Comparison of ENCODE assay signal across 8 mouse cellular contexts in the genomic region with DNA sequence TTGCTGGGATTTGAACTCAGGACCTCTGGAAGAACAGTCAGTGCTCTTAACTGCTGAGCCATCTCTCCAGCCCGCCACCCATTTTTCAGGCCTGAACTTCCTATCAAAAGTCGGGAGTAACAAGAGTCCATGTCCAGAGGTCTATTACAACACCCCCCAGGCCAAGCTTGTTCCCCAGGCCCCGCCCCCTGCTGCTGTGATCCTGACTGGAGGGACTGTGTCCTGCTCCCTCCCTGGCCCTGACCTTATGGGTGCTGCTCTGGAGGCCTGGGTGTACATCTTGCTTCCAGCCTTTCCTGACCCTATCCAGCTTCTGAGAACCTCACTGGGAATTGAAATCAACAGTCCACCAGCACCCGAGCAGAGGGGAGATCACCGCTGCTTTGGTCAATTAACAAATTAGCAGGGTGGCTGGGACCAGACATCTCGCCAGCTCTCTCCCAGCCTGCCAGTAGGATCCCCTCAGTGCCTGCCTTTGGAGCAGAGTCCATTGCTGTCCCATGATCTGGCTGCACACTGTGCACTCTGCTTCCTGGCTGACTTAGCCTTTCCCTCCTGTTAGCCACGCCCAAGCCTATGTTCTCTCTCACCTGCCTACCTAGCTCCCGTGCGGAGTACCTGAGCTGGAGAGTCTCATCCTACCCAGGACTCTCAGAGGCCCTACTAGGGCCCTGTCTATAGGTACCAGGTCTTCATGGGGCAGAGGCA. TPM values are rescaled to one million over a fixed set of nuclear protein-coding genes. Genes with fewer than 3 reads are reported as not detected.
A peak's percentile ranks its signal among the peaks of the same experiment; 100 is the strongest.
DNase-seq lines count a peak whose midpoint lies in the region; ATAC-seq lines count a peak whose summit lies in the region.

No protein-coding gene starts in this region.

- peaks cover 7% of the 10 kb centered on the region; the same call in 1 of the 2 replicates for H3K27me3 ChIP-seq in forebrain, embryonic 13.5 days
- H3K27me3 ChIP-seq in forebrain, embryonic 10.5 days (ENCODE audit: poor library complexity, severe bottlenecking): peaks cover 30% of the 10 kb centered on the region
- peaks cover 33% of the 10 kb centered on the region for H3K27me3 ChIP-seq in midbrain, embryonic 10.5 days (ENCODE audit: low read depth, poor library complexity, severe bottlenecking)
- peaks cover 5% of the 10 kb centered on the region; the same call in 1 of the 2 replicates for H3K27me3 ChIP-seq in midbrain, embryonic 11.5 days (ENCODE audit: control insufficient read depth, insufficient read depth, low read length)
- H3K27me3 ChIP-seq in limb, embryonic 11.5 days (ENCODE audit: control insufficient read depth, insufficient read depth, low read length): no peaks in the 10 kb centered on the region

- ATAC-seq in forebrain, embryonic 13.5 days: no peak
- no peak for ATAC-seq in midbrain, embryonic 11.5 days (ENCODE audit: low FRiP score)
- no peak for ATAC-seq in limb, embryonic 11.5 days (ENCODE audit: insufficient number of reproducible peaks, low FRiP score, low TSS enrichment, low read depth)

- 74% methylated on average over 9 of the region's 9 CpGs for WGBS in forebrain, embryonic 13.5 days
- WGBS in forebrain, embryonic 10.5 days: 78% methylated on average over 9 of the region's 9 CpGs
- 75% methylated on average over 9 of the region's 9 CpGs for WGBS in midbrain, embryonic 10.5 days
- WGBS in midbrain, embryonic 11.5 days: 78% methylated on average over 9 of the region's 9 CpGs
- 68% methylated on average over 9 of the region's 9 CpGs for WGBS in limb, embryonic 11.5 days

- H3K9ac ChIP-seq in forebrain, embryonic 13.5 days: no peak overlapping the region; the same call in 1 of the 2 replicates
- H3K9ac ChIP-seq in midbrain, embryonic 11.5 days (ENCODE audit: low read length): no peak overlapping the region
- no peak overlapping the region for H3K9ac ChIP-seq in limb, embryonic 11.5 days (ENCODE audit: low read length)

- no peaks in the 10 kb centered on the region for H3K36me3 ChIP-seq in forebrain, embryonic 13.5 days (ENCODE audit: poor library complexity, severe bottlenecking)
- no peaks in the 10 kb centered on the region; the same call in 1 of the 2 replicates for H3K36me3 ChIP-seq in forebrain, embryonic 10.5 days (replicated peaks)
- H3K36me3 ChIP-seq in midbrain, embryonic 10.5 days: no peaks in the 10 kb centered on the region
- H3K36me3 ChIP-seq in midbrain, embryonic 11.5 days (ENCODE audit: control insufficient read depth, insufficient read depth, low read length): no peaks in the 10 kb centered on the region
- H3K36me3 ChIP-seq in limb, embryonic 11.5 days (ENCODE audit: control insufficient read depth, insufficient read depth, low read length): no peaks in the 10 kb centered on the region

- H3K4me3 ChIP-seq in forebrain, embryonic 13.5 days: no peak overlapping the region
- H3K4me3 ChIP-seq in forebrain, embryonic 10.5 days: no peak overlapping the region
- no peak overlapping the region for H3K4me3 ChIP-seq in midbrain, embryonic 10.5 days
- H3K4me3 ChIP-seq in midbrain, embryonic 11.5 days (ENCODE audit: low read depth, low read length): no peak overlapping the region
- no peak overlapping the region for H3K4me3 ChIP-seq in limb, embryonic 11.5 days (ENCODE audit: low read depth, low read length)

- H3K4me1 ChIP-seq in forebrain, embryonic 13.5 days: peaks cover 39% of the 10 kb centered on the region
- peaks cover 52% of the 10 kb centered on the region for H3K4me1 ChIP-seq in forebrain, embryonic 10.5 days
- H3K4me1 ChIP-seq in midbrain, embryonic 10.5 days: peaks cover 57% of the 10 kb centered on the region
- peaks cover 20% of the 10 kb centered on the region for H3K4me1 ChIP-seq in midbrain, embryonic 11.5 days (ENCODE audit: control insufficient read depth, insufficient read depth, low read length)
- peaks cover 27% of the 10 kb centered on the region for H3K4me1 ChIP-seq in limb, embryonic 11.5 days (ENCODE audit: control insufficient read depth, insufficient read depth, low read length)

- H3K4me2 ChIP-seq in forebrain, embryonic 13.5 days: no peak overlapping the region
- no peak overlapping the region for H3K4me2 ChIP-seq in midbrain, embryonic 11.5 days
- H3K4me2 ChIP-seq in limb, embryonic 11.5 days (ENCODE audit: low read depth, severe bottlenecking): no peak overlapping the region

- peak overlapping the region; percentile 80 for H3K27ac ChIP-seq in forebrain, embryonic 13.5 days
- H3K27ac ChIP-seq in forebrain, embryonic 10.5 days: no peak overlapping the region
- peak overlapping the region; percentile 10; the same call in 1 of the 2 replicates for H3K27ac ChIP-seq in midbrain, embryonic 10.5 days (replicated peaks)
- no peak overlapping the region for H3K27ac ChIP-seq in midbrain, embryonic 11.5 days (ENCODE audit: low read depth, low read length)
- H3K27ac ChIP-seq in limb, embryonic 11.5 days (replicated peaks; ENCODE audit: low read depth, low read length): 0 out of 2 replicates have a peak overlapping the region, but pooled peaks have one; percentile 15

- no peaks in the 10 kb centered on the region for H3K9me3 ChIP-seq in forebrain, embryonic 13.5 days (replicated peaks)
- H3K9me3 ChIP-seq in forebrain, embryonic 10.5 days: no peaks in the 10 kb centered on the region
- no peaks in the 10 kb centered on the region for H3K9me3 ChIP-seq in midbrain, embryonic 10.5 days (replicated peaks)
- no peaks in the 10 kb centered on the region for H3K9me3 ChIP-seq in midbrain, embryonic 11.5 days (ENCODE audit: control insufficient read depth, low read length)
- H3K9me3 ChIP-seq in limb, embryonic 11.5 days (ENCODE audit: control insufficient read depth, low read length): no peaks in the 10 kb centered on the region

- DNase-seq in forebrain, embryonic 10.5 days (ENCODE audit: extremely low spot score, low spot score): no peak
- no peak for DNase-seq in midbrain, embryonic 10.5 days (ENCODE audit: low spot score)
- no peak for DNase-seq in midbrain, embryonic 11.5 days (ENCODE audit: low spot score, missing footprints)
- DNase-seq in limb, embryonic 11.5 days (ENCODE audit: low spot score): no peak
- no peak for DNase-seq in B cell, adult 2 months
- DNase-seq in spleen, postnatal 4 days (ENCODE audit: low spot score in 2 of 2): no peak
- no peak for DNase-seq in lung, postnatal 14 days

RNA-seq across cellular contexts. Expression of gene Ciz1, which starts 30.4 kb away (rescaled TPM):
- 49.0 and 52.4 TPM in 2 replicates for polyA plus RNA-seq in forebrain, embryonic 13.5 days (2015; fragmentation: Nextera tagmentation; extraction: Ambion mirVana)
- 57.7 and 70.3 TPM in 2 replicates for polyA plus RNA-seq in forebrain, embryonic 10.5 days (2016; fragmentation: Nextera tagmentation; extraction: Ambion mirVana)
- polyA plus RNA-seq in midbrain, embryonic 10.5 days (2016; fragmentation: Nextera tagmentation; extraction: Ambion mirVana): 60.5 and 69.8 TPM in 2 replicates
- 43.1 and 46.9 TPM in 2 replicates for polyA plus RNA-seq in midbrain, embryonic 11.5 days (2014; fragmentation: Nextera tagmentation; extraction: Ambion mirVana)
- polyA plus RNA-seq in limb, embryonic 11.5 days (2014; fragmentation: Nextera tagmentation; extraction: Ambion mirVana): 52.2 and 67.8 TPM in 2 replicates

RNA-seq across cellular contexts. Expression of gene Dnm1, which starts 31.4 kb away (rescaled TPM):
- polyA plus RNA-seq in forebrain, embryonic 13.5 days (2015; fragmentation: Nextera tagmentation; extraction: Ambion mirVana): 13.7 and 20.2 TPM in 2 replicates
- 7.8 and 9.7 TPM in 2 replicates for polyA plus RNA-seq in forebrain, embryonic 10.5 days (2016; fragmentation: Nextera tagmentation; extraction: Ambion mirVana)
- polyA plus RNA-seq in midbrain, embryonic 10.5 days (2016; fragmentation: Nextera tagmentation; extraction: Ambion mirVana): 9.0 and 12.2 TPM in 2 replicates
- 12.9 and 13.8 TPM in 2 replicates for polyA plus RNA-seq in midbrain, embryonic 11.5 days (2014; fragmentation: Nextera tagmentation; extraction: Ambion mirVana)
- polyA plus RNA-seq in limb, embryonic 11.5 days (2014; fragmentation: Nextera tagmentation; extraction: Ambion mirVana): 36.1 and 39.9 TPM in 2 replicates

RNA-seq across cellular contexts. Expression of gene Swi5, which starts 33.9 kb away (rescaled TPM):
- polyA plus RNA-seq in forebrain, embryonic 13.5 days (2015; fragmentation: Nextera tagmentation; extraction: Ambion mirVana): 466 and 470 TPM in 2 replicates
- 529 and 531 TPM in 2 replicates for polyA plus RNA-seq in forebrain, embryonic 10.5 days (2016; fragmentation: Nextera tagmentation; extraction: Ambion mirVana)
- polyA plus RNA-seq in midbrain, embryonic 10.5 days (2016; fragmentation: Nextera tagmentation; extraction: Ambion mirVana): 536 and 538 TPM in 2 replicates
- polyA plus RNA-seq in midbrain, embryonic 11.5 days (2014; fragmentation: Nextera tagmentation; extraction: Ambion mirVana): 382 and 417 TPM in 2 replicates
- 272 and 354 TPM in 2 replicates for polyA plus RNA-seq in limb, embryonic 11.5 days (2014; fragmentation: Nextera tagmentation; extraction: Ambion mirVana)

RNA-seq across cellular contexts. Expression of gene Golga2, which starts 34.6 kb away (rescaled TPM):
- 20.5 and 23.4 TPM in 2 replicates for polyA plus RNA-seq in forebrain, embryonic 13.5 days (2015; fragmentation: Nextera tagmentation; extraction: Ambion mirVana)
- polyA plus RNA-seq in forebrain, embryonic 10.5 days (2016; fragmentation: Nextera tagmentation; extraction: Ambion mirVana): 16.6 and 17.4 TPM in 2 replicates
- polyA plus RNA-seq in midbrain, embryonic 10.5 days (2016; fragmentation: Nextera tagmentation; extraction: Ambion mirVana): 16.7 and 21.1 TPM in 2 replicates
- polyA plus RNA-seq in midbrain, embryonic 11.5 days (2014; fragmentation: Nextera tagmentation; extraction: Ambion mirVana): 14.6 and 16.7 TPM in 2 replicates
- 18.1 and 18.9 TPM in 2 replicates for polyA plus RNA-seq in limb, embryonic 11.5 days (2014; fragmentation: Nextera tagmentation; extraction: Ambion mirVana)

RNA-seq across cellular contexts. Expression of gene 1110008P14Rik, which starts 60.0 kb away (rescaled TPM):
- 59.6 and 60.4 TPM in 2 replicates for polyA plus RNA-seq in forebrain, embryonic 13.5 days (2015; fragmentation: Nextera tagmentation; extraction: Ambion mirVana)
- 36.3 and 37.5 TPM in 2 replicates for polyA plus RNA-seq in forebrain, embryonic 10.5 days (2016; fragmentation: Nextera tagmentation; extraction: Ambion mirVana)
- 39.4 and 44.3 TPM in 2 replicates for polyA plus RNA-seq in midbrain, embryonic 10.5 days (2016; fragmentation: Nextera tagmentation; extraction: Ambion mirVana)
- 46.4 and 49.4 TPM in 2 replicates for polyA plus RNA-seq in midbrain, embryonic 11.5 days (2014; fragmentation: Nextera tagmentation; extraction: Ambion mirVana)
- polyA plus RNA-seq in limb, embryonic 11.5 days (2014; fragmentation: Nextera tagmentation; extraction: Ambion mirVana): 39.4 and 44.4 TPM in 2 replicates

Comparison
In these comparisons a context has a peak if more than half of its experiments do, and no peak if none do; other contexts are left out.
1. H3K27ac ChIP-seq: peak in forebrain, embryonic 13.5 days (single experiment), midbrain, embryonic 10.5 days (single experiment) and limb, embryonic 11.5 days (single experiment); none in forebrain, embryonic 10.5 days (single experiment) and midbrain, embryonic 11.5 days (single experiment).